Mouse (Mus musculus) gastrocnemius, postnatal 14 days (tissue): ENCODE results near the gene Pdp2. TPM values are rescaled to one million over a fixed set of nuclear protein-coding genes. Genes with fewer than 3 reads are reported as not detected.

Experiments
- DNase-seq: peaks from one replicate; pipeline ENCODE4 v3.0.0; 2021; ENCODE audit warnings: mixed read lengths
- intact Hi-C: fragments of 180-260 bp; cut with DNase I; formaldehyde crosslinking; loops from one replicate; pipeline ENCODE4 v1.15.1; 2025; ENCODE audit warnings: low total_unique reads
- total RNA-seq, 2 experiments: library from RNA; stranded (reverse); gene quantifications; 2 replicates each; pipeline ENCODE4 v1.2.3; 2021

Pdp2 gene
- total RNA-seq, 2 experiments from 2014 or later: 3.9 to 4.7 TPM

- no peak for DNase-seq
- intact Hi-C loops: no loop called here
Observed at GRCm38 (mm10) chr8:104594611-104595362, 3.5 kb downstream of the Pdp2 start.

GRCm38 (mm10) chr8:104595773-104596536 lies 4.7 kb downstream of the Pdp2 start:
- no peak for DNase-seq
- intact Hi-C loops: no loop called here

- intact Hi-C loops: no loop called here
- peak; percentile 33 for DNase-seq
Observed at GRCm38 (mm10) chr8:104597656-104598055, 6.4 kb downstream of the Pdp2 start.

- DNase-seq: no peak
- intact Hi-C loops: no loop called here
Observed at GRCm38 (mm10) chr8:104598496-104598895, 7.2 kb downstream of the Pdp2 start.

GRCm38 (mm10) chr8:104601386-104601785 lies 10.1 kb downstream of the Pdp2 start:
- intact Hi-C loops: loop anchor here (5.0 kb wide), 1 partner anchor 41 kb away; the partner anchor contains the start of gene Ciao2b
- DNase-seq: no peak

GRCm38 (mm10) chr8:104601941-104602371 lies 10.7 kb downstream of the Pdp2 start:
- no peak for DNase-seq
- intact Hi-C loops: loop anchor here (2.0 to 5.0 kb wide), 2 partner anchors 40 to 53 kb away; partner anchors contain the start of gene Ciao2b

GRCm38 (mm10) chr8:104602468-104603244 lies 11.4 kb downstream of the Pdp2 start:
- intact Hi-C loops: loop anchor here (2.0 to 5.0 kb wide), 2 partner anchors 40 to 52 kb away; partner anchors contain the start of gene Ciao2b
- DNase-seq: peak; percentile 81

- no peak for DNase-seq
- intact Hi-C loops: loop anchor here (2.0 to 5.0 kb wide), 2 partner anchors 39 to 52 kb away; partner anchors contain the start of gene Ciao2b
Observed at GRCm38 (mm10) chr8:104603245-104603593, 12.0 kb downstream of the Pdp2 start.

GRCm38 (mm10) chr8:104606329-104606728 lies 15.1 kb downstream of the Pdp2 start:
- no peak for DNase-seq
- intact Hi-C loops: no loop called here

- peak; percentile 75 for DNase-seq
- intact Hi-C loops: no loop called here
Observed at GRCm38 (mm10) chr8:104607944-104608343, 16.7 kb downstream of the Pdp2 start.

GRCm38 (mm10) chr8:104609222-104609621 lies 18.0 kb downstream of the Pdp2 start:
- intact Hi-C loops: no loop called here
- DNase-seq: peak; percentile 58

- no peak for DNase-seq
- intact Hi-C loops: no loop called here
Observed at GRCm38 (mm10) chr8:104610185-104610766, 19.0 kb downstream of the Pdp2 start.

GRCm38 (mm10) chr8:104611613-104612012 lies 20.4 kb downstream of the Pdp2 start:
- intact Hi-C loops: no loop called here
- DNase-seq: no peak

GRCm38 (mm10) chr8:104613119-104613518 lies 21.9 kb downstream of the Pdp2 start:
- intact Hi-C loops: no loop called here
- no peak for DNase-seq

- no peak for DNase-seq
- intact Hi-C loops: no loop called here
Observed at GRCm38 (mm10) chr8:104620765-104621164, 29.5 kb downstream of the Pdp2 start.

GRCm38 (mm10) chr8:104624161-104624560 lies 32.9 kb downstream of the Pdp2 start, which contains the start of gene Cdh16:
Gene Cdh16 (minus strand): TSS chr8:104624396.
- DNase-seq: no peak
- intact Hi-C loops: no loop called here

- intact Hi-C loops: no loop called here
- no peak for DNase-seq
Observed at GRCm38 (mm10) chr8:104627065-104627740, 36.0 kb downstream of the Pdp2 start.

- DNase-seq: no peak
- intact Hi-C loops: no loop called here
Observed at GRCm38 (mm10) chr8:104628402-104628801, 37.2 kb downstream of the Pdp2 start.
